Mouse (Mus musculus) heart, embryonic 16.5 days (tissue): ENCODE measurements around the gene Gm20425. TPM values are rescaled to one million over a fixed set of nuclear protein-coding genes. Genes with fewer than 3 reads are reported as not detected.
"Not testable (repeated sequence)": the region's sequence is repeated elsewhere in the genome, so short reads cannot be mapped to it uniquely, and the experiment has no call there.

Source experiments
- ATAC-seq: fragments of 200-750 bp; cut with Nextera tagmentation; replicated peaks from 2 replicates; pipeline ENCODE4 v1.8.0; 2017; ENCODE audit warnings: moderate number of reproducible peaks; ENCODE audit not compliant: insufficient read depth, low FRiP score; ENCODE audit errors: extremely low read depth
- H3K27ac ChIP-seq: fragments of 300-500 bp; sonication (generic); 2 replicates; pipeline ENCODE4 v1.5.1; 2014; ENCODE audit warnings: mild to moderate bottlenecking, low read length, control low read depth, moderate library complexity
- H3K27me3 ChIP-seq: fragments of 300-500 bp; sonication (generic); 2 replicates; pipeline ENCODE4 v1.6.1; 2014; ENCODE audit warnings: low read length, mixed read lengths; ENCODE audit not compliant: control insufficient read depth, insufficient read depth
- H3K36me3 ChIP-seq: fragments of 300-500 bp; sonication (generic); 2 replicates; pipeline ENCODE4 v1.6.1; 2014; ENCODE audit not compliant: control insufficient read depth, insufficient read depth
- H3K4me1 ChIP-seq: fragments of 300-500 bp; sonication (generic); 2 replicates; pipeline ENCODE4 v1.6.1; 2014; ENCODE audit warnings: low read length, mixed read lengths; ENCODE audit not compliant: control insufficient read depth, insufficient read depth
- H3K4me2 ChIP-seq: fragments of 300-500 bp; sonication (generic); 2 replicates; pipeline ENCODE4 v1.6.1; 2014; ENCODE audit warnings: low read depth, mild to moderate bottlenecking, control low read depth, low read length
- H3K4me3 ChIP-seq: fragments of 300-500 bp; sonication (generic); 2 replicates; pipeline ENCODE4 v1.5.1; 2014; ENCODE audit warnings: mild to moderate bottlenecking, control low read depth, low read length
- H3K9ac ChIP-seq: fragments of 300-500 bp; sonication (generic); 2 replicates; pipeline ENCODE4 v1.6.1; 2014; ENCODE audit warnings: low read length, control low read depth
- H3K9me3 ChIP-seq: fragments of 300-500 bp; sonication (generic); replicated peaks from 2 replicates; pipeline ENCODE4 v1.6.1; 2016; ENCODE audit warnings: low read length; ENCODE audit not compliant: control insufficient read depth
- WGBS: fragments of 180-500 bp; shearing (Covaris S2); extraction: QIAGEN DNeasy Blood & Tissue Kit; methylation state at CpG from one replicate; pipeline ENCODE4 v1.1.7; 2014; 5-methylcytosine and 5-hydroxymethylcytosine counted together
- polyA plus RNA-seq: library from polyadenylated mRNA; unstranded; fragments of >200 nt; fragmentation: Nextera tagmentation; extraction: Ambion mirVana; gene quantifications from 2 replicates; pipeline ENCODE4 v1.2.1, GENCODE M21; 2015

Gm20425 gene
- polyA plus RNA-seq, 1 experiment from 2014 or later: 4.4 TPM

DNA sequence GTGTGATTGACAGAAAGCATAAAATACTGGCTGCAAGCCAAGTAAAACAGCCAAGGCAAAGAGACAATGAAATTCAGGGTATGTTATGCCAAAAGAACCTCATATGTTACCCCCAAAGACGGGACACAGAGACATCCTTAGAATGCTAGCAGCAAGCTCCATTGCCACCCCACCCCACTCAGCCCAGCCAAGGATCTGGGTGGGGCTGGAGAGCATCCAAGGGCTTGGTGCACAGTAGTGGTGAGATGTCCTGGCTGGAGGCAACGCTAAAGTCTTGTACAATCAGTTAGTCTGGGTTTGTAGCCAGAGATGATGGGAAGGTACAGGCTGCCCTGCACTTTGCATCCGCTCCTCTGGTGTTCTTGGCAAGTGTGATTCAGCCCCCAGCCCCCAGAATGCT lies 49.8 kb downstream of the Gm20425 start:
- H3K9me3 ChIP-seq: no peaks in the 10 kb centered on the region
- peak overlapping the region; percentile 87 for H3K4me2 ChIP-seq
- no peaks in the 10 kb centered on the region for H3K27me3 ChIP-seq
- peak overlapping the region; percentile 62 for H3K4me3 ChIP-seq
- H3K36me3 ChIP-seq: no peaks in the 10 kb centered on the region
- H3K9ac ChIP-seq: peak overlapping the region; percentile 76
- H3K27ac ChIP-seq: peak overlapping the region; percentile 71; the same call in 1 of the 2 replicates
- peaks cover 7% of the 10 kb centered on the region for H3K4me1 ChIP-seq
- WGBS: 51% methylated on average over 3 of the region's 3 CpGs
- ATAC-seq: peak; percentile 25; the same call in 1 of the 2 replicates

DNA sequence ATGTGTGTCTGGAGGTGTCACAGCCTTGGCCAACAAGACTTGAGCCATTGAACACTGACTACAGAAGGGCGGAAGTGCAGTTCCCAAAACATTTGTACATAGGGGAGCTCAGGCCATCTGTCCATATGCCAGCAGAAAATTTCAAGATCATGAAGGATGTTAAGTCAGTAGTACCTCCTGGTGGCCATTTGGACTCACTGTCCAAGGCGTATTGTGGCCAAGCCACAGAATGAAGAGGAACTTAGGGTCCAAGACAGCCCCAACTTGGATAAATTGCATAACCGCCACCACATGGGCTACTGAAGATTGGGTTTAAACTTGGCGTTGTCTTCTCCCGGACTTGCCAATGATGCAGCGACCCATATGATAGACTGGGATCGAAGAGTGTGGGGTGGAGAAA lies 54.4 kb downstream of the Gm20425 start:
- Histone ChIP-seq H3K4me2 (no peak overlapping the region), H3K9me3 (no peaks in the 10 kb centered on the region), H3K4me3 (no peak overlapping the region), H3K36me3 (no peaks in the 10 kb centered on the region), H3K27me3 (no peaks in the 10 kb centered on the region), H3K9ac (no peak overlapping the region), H3K27ac (no peak overlapping the region), H3K4me1 (peaks cover 6% of the 10 kb centered on the region)
- 93% methylated on average over 7 of the region's 7 CpGs for WGBS
- ATAC-seq: no peak

DNA sequence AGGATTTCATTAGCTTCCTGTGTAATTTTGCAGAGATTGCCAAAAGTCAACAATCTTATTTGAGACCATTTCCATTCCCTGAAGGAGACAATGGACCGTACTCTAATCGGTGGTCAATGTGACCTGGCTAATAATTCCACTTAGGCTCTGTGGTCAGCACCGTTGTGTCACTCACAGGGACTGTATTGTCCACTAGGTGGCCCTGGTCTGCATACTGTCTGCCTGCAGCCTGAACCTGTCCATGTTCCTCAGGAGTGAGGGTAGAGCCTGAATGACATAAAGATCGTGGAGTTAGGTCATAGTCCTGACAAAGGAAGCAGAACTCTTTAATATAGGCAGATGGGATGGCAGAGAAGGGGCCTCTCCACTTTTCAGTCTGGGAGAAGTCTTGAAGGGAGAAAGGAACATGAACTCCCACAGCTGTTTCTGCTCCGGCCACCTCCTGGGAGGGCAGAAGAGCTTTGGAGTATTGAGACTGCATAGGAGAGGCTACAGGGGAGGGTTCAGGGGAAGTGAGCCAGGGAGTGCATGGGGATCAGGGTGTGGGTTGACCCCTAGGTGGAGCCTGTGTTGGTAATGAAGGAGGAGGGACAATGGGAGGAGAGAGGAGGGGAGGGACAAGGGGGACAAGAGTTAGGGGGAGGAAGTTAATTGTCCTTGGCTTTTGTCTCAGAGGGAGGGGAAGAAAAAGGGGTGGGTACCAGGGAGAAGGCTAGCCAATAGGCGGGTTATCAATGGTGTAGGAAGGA lies 55.2 kb downstream of the Gm20425 start:
- no peak overlapping the region for H3K9ac ChIP-seq
- no peaks in the 10 kb centered on the region; the same call in 1 of the 2 replicates for H3K4me1 ChIP-seq
- H3K36me3 ChIP-seq: no peaks in the 10 kb centered on the region
- no peak overlapping the region for H3K4me3 ChIP-seq
- ATAC-seq: no peak
- no peak overlapping the region for H3K4me2 ChIP-seq
- WGBS: 50% methylated on average over 6 of the region's 6 CpGs
- H3K27ac ChIP-seq: no peak overlapping the region
- no peaks in the 10 kb centered on the region for H3K9me3 ChIP-seq
- no peaks in the 10 kb centered on the region for H3K27me3 ChIP-seq

- H3K9me3 ChIP-seq: no peaks in the 10 kb centered on the region
- H3K9ac ChIP-seq: no peak overlapping the region
- no peak overlapping the region for H3K27ac ChIP-seq
- ATAC-seq: no peak
- no peaks in the 10 kb centered on the region for H3K27me3 ChIP-seq
- H3K36me3 ChIP-seq: no peaks in the 10 kb centered on the region
- 40% methylated on average over 7 of the region's 7 CpGs for WGBS
- no peak overlapping the region for H3K4me2 ChIP-seq
- no peak overlapping the region for H3K4me3 ChIP-seq
- no peaks in the 10 kb centered on the region for H3K4me1 ChIP-seq
Observed at GRCm38 (mm10) chr9:103168771-103169170, 61.3 kb downstream of the Gm20425 start.

GRCm38 (mm10) chr9:103168046-103168445 lies 62.1 kb downstream of the Gm20425 start:
- WGBS: 87% methylated on average over 6 of the region's 6 CpGs
- Histone ChIP-seq H3K9me3 (no peaks in the 10 kb centered on the region), H3K4me2 (no peak overlapping the region), H3K4me1 (no peaks in the 10 kb centered on the region), H3K36me3 (no peaks in the 10 kb centered on the region), H3K9ac (no peak overlapping the region), H3K27me3 (no peaks in the 10 kb centered on the region), H3K27ac (no peak overlapping the region), H3K4me3 (no peak overlapping the region)
- ATAC-seq: no peak

DNA sequence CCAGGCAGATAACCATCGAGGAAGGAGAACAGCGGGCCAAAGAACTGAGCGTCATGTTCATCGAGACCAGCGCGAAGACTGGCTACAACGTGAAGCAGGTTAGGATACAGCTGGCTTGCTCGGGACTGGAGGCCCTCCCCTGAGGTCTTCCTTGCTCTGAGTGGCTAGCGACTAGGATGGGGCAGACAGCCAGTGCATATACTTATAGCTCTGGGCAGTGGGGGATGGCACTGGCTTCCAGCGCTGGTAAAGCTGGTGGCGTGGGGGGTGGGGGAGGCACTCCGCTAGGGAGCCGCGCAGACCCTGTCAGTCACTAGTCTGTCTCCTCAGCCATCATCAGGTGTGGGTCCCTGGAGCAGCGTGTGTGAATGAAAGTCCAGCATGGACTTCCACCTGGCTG lies 66.3 kb downstream of the Gm20425 start:
- no peak for ATAC-seq
- Histone ChIP-seq H3K4me3 (no peak overlapping the region), H3K27me3 (no peaks in the 10 kb centered on the region), H3K36me3 (no peaks in the 10 kb centered on the region), H3K9me3 (no peaks in the 10 kb centered on the region), H3K4me2 (no peak overlapping the region), H3K9ac (no peak overlapping the region), H3K27ac (no peak overlapping the region), H3K4me1 (no peaks in the 10 kb centered on the region)
- 70% methylated on average over 15 of the region's 15 CpGs for WGBS

DNA sequence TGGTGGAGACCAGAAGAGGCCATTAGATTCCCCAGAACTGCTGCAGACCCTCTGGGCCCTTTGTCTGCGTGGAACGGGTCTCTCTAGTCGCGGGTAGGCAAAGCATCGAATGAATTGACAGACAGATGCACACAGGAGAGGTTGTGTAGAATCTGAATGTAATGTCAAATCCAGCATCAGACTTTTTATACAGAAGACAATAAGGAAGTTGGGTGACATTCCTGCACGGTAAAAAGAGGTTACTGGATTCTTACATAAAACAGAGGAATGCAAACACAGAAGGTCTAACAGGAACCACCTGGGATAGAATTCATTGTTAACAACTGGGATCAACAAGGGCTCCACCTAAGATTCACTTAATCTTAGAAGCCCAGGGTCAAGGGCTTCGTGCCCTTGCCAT lies 74.9 kb downstream of the Gm20425 start:
- H3K27ac ChIP-seq, H3K36me3 ChIP-seq, H3K9ac ChIP-seq, ATAC-seq, H3K27me3 ChIP-seq, H3K4me3 ChIP-seq, H3K9me3 ChIP-seq, H3K4me1 ChIP-seq, H3K4me2 ChIP-seq: not testable (repeated sequence)
- 82% methylated on average over 7 of the region's 7 CpGs for WGBS

DNA sequence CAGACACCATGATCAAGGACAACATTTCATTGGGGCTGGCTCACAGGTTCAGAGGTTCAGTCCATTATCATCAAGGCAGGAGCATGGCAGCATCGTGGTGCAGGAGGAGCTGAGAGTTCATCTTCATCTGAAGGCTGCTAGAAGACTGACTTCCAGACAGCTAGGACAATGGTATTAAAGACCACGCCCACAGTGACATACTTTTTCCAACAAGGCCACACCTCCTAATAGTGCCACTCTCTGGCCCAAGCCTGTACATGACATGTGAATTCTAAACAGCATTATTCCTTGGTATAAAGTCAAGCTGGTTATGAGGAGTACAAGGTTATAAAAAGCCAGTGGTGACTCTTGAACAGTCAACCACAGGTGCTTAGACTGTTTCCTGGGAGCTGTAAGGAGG lies 75.5 kb downstream of the Gm20425 start:
- Histone ChIP-seq H3K4me1 (no peaks in the 10 kb centered on the region), H3K27me3 (no peaks in the 10 kb centered on the region), H3K36me3 (no peaks in the 10 kb centered on the region), H3K9ac (no peak overlapping the region), H3K27ac (no peak overlapping the region), H3K4me2 (no peak overlapping the region), H3K4me3 (no peak overlapping the region), H3K9me3 (no peaks in the 10 kb centered on the region)
- no peak for ATAC-seq
- 71% methylated on average over 2 of the region's 2 CpGs for WGBS

DNA sequence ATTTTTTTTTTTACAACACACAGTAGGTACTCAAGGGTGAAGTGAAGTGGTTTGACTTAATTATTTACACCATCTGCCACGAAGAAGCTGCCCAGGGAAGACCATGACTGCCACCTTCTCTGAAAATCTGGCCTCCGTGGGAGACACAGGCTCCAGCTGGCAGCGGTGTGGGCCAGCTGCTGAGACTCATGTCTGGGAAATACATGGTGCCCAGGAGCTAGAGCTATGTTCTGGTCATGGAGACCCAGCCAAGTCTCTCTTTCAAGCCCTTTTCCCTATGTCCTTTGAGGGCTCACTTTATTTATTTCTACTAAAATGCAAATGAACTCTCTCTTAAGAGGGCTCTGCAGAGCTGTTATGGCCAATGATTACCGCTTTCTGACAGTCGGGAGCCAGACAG lies 76.8 kb downstream of the Gm20425 start:
- ATAC-seq: no peak
- no peaks in the 10 kb centered on the region for H3K9me3 ChIP-seq
- no peaks in the 10 kb centered on the region for H3K27me3 ChIP-seq
- no peak overlapping the region for H3K9ac ChIP-seq
- no peak overlapping the region for H3K27ac ChIP-seq
- WGBS: 74% methylated on average over 5 of the region's 5 CpGs
- H3K4me2 ChIP-seq: no peak overlapping the region
- no peaks in the 10 kb centered on the region for H3K4me1 ChIP-seq
- no peaks in the 10 kb centered on the region for H3K36me3 ChIP-seq
- no peak overlapping the region for H3K4me3 ChIP-seq
